Mouse (Mus musculus) adrenal gland, adult 2 months (tissue): ENCODE measurements at regions not wholly inside any gene's neighbourhood (a gene's known extent, or its start where the extent isn't known, plus 50 kb on each side); places are given as distances from the start of the nearest gene placed in this dataset.
A peak's percentile ranks its signal among the peaks of the same experiment; 100 is the strongest.

Source experiments
- DNase-seq: peaks from one replicate; pipeline ENCODE4 v3.0.0; 2021

DNA sequence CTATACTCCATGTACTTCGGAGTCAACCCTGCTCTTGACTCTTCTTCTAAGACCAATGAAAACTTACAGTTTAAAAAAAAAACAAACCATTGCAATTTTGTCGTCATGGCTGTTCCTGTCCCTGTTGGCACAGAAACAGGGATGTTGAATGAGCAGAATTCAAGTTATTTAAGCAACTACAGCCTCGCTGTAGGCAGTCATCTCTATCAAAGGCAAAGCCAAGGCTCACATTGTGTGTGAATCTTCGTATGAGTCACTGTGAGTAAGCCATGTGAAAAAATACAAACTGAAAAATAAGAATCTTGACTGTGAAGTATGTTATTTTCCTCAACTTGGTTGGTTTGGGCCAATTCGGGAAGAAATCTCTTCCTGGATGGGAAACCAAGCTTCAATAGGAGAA lies 81.9 kb upstream of the Vldlr start:
- DNase-seq = no peak

DNA sequence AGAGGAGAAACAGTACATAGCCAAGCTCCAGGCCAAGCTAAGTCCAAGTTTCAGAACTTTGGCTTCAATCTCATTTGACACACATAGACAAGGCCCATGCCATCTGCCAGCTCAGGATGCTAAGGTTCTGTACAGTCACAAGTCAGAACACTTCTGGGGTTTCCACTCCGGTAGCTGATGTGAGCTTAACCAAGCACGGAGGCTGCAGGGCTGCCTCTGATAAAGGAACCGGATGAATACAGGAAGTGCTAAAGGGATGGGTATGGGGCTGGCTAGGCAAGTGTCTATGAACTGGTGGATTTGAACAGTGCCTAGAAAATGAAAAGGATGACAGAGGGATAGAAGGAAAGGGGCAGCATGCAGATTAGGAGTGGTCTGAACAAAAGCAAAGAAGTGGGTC lies 75.4 kb upstream of the Vldlr start:
- no peak for DNase-seq

DNA sequence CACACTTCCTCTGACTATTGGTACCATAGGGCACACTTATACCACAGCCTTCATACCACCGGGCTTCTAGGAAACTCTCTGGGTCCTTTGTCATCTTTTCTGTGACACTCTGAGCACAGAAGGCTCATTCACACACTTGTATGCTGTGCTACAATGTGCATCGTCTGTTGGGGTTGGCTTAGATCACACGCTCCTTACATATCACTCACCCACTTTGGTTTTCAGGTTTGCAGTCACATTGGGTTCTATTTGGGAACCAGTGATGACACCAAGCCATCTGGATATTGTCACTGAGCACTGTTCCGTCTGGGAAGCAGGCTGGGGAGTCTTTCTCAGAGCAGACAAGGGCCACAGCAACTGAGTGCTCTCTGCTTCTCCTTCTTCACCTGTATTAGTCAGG lies 74.1 kb upstream of the Vldlr start:
- DNase-seq = no peak

GRCm38 (mm10) chr19:27147404-27147803 lies 68.9 kb upstream of the Vldlr start:
- DNase-seq = peak; percentile 57

DNA sequence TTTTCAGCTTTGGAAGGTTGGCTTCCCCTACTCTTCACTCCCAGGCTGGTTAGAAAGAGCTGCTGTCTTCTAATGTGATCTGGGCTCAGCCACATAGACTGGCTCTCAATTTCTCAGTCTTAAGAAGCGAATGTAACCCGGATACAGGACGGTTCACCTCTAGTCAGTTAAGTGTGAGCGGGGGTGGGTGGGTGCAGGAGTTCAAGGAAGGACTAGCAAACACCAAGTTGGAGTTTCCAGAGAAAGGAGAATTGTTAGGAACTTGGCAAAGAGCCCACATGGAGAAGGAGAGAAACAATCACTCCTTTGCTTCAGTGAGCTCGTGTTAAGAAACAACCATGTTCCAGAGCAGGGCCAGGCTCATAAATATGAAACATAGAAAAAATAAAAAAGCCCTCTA lies 68.0 kb upstream of the Vldlr start:
- no peak for DNase-seq

DNA sequence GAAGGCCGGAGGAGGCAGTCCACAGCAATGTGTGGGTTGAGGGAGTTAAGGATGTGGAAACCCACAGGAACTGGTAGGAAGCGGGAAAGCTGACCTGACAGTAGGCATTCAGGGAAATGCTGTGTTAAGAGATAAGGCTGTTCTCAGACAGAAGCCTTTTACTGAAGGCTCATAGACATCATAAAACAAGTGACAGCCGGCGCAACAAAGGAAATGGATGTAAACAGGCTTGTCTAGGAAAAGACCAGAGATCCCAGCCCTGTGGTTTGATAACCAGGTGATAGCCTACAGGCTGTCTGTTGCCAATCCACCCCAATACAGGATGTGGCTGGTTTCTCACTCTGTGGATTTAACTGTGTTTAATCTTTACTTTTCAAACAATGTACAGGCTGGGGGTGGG lies 66.7 kb upstream of the Vldlr start:
- DNase-seq = no peak

DNA sequence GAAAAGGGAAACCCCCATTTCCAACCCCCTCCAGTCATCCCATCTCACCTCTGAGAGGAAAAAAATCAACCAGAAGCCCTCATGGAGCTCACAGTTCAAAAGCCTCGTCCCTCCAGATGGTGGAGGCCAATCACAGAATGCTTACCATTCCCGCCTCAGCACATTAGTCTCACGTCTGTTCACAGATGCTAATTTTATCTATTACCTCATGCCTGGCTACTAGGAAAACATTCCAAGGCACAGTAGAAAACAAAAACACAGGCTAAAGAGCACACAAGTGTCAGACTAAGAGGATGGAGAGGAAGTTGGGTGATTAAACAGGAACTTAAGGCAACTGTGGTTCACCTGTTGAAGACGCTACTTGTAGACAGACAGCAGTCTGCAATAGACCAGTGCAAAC lies 54.4 kb upstream of the Vldlr start:
- no peak for DNase-seq
